Mouse (Mus musculus): ENCODE data around the gene Olfr813.

- TF ChIP-seq CTCF (IDR thresholded peaks at IDR 0.05; ENCODE audit: low read depth) (no peak), EP300 (optimal IDR thresholded peaks at IDR 0.05) (no peak)
Observed at GRCm38 (mm10) chr10:129885934-129886333, 30.8 kb downstream of the Olfr813 start.
